Mouse (Mus musculus) T-helper 17 cell (primary cell): ENCODE measurements around the gene Gm49661.

Experiments used
- in situ Hi-C, 2 experiments: fragments of 300-600 bp; cut with MboI, MseI; formaldehyde crosslinking; loops; 1 replicate in 1 of 2; 2 replicates in 1 of 2; pipeline ENCODE4 v1.15.1; 2025; ENCODE audit warnings: high pct_unique_total_duplicates in 2 of 2

The Gm49661 gene

DNA sequence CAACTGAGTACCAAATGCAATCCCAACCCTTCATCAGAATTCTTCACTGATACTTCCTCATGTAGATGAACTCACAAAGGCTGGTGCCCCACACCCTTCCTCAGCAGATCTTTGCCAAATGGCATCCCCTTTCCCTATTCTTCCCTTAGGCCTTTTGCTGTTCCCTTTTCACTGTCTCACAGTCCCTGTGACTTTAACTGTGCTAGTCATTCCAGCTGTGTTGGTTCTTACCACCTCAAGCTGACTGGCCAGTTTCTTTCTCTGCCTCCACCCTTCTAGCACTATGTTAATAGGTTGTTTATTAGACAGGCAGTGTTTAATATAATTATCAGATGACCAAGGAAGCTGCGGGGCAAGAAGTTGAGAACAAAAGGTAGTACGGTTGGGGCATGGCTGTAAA lies 583 bp downstream of the Gm49661 start:
- in situ Hi-C loops, result no loop called here

DNA sequence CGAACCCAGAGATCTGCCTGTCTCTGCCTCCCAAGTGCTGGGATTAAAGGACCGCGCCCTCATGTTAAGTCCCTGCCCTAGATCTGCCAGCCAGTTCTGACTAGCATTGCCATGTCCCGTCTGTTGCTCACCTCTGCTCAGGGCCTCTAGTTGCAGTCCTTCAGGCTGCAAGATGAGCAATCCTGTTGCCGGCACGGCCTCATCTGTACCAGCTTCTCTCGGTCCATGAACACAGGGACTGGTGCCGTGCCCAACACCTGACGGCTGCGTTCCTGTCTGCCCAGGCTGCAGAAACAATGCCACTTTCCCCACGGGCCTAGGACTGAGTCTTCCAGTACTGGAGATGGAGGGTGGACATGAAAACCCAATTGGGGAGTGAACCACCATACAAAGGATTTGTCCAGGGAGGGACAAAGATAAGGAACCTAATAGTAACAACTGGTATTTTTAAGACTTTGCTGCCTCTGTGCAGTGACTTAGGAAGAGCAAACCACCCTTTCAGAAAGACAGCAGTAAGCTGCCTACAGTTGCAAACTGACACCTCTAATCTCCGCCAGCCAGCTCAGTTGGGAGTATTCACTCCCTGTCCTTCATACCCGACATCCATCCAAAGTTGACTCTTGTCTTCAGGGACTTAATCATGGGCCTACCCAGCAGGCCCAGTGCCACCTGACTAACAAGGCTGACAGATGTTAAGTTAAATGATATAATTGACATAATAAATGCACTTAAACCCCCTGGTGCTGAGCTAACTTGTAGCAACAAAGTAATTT lies 1.5 kb downstream of the Gm49661 start:
- in situ Hi-C loops, result no loop called here

DNA sequence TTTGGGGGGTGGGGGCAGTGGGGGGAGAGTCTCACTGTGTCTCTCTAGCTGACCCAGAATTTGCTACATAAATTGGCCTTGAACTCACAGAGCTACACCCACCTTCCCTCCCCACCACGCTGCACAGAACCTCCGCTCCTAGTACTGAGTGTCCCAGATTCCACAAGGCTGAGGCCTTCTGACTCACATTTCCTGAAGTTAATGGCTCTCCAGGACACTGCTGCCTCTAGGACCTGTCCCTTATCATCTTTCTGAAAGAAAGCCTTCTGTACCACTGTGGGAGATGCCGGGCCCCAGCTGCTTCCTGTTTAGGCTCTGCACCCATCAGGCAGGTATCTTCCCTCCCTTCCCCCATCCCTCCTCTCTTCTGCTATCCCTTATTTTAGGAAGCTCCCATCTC lies 2.6 kb downstream of the Gm49661 start:
- in situ Hi-C loops, result no loop called here

- in situ Hi-C loops, result no loop called here
Measured at GRCm38 (mm10) chr8:84965731-84966291, 3.4 kb downstream of the Gm49661 start.

DNA sequence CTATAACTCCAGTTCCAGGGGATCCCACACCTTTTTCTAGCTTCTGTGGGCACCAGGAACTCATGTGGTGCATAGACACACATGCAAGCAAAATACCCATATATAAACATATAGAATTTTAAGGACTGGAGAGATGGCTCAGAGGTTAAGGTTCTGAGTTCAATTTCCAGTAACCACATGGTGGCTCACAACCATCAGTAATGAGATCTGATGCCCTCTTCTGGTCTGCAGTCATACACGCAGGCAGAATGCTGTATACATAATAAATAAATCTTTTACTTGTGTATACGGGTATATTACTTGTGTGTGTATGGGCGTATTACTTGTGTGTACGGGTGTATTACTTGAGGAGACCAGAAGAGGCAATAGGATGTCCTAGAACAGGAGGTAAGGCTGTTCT lies 5.3 kb downstream of the Gm49661 start:
- in situ Hi-C loops, result no loop called here

DNA sequence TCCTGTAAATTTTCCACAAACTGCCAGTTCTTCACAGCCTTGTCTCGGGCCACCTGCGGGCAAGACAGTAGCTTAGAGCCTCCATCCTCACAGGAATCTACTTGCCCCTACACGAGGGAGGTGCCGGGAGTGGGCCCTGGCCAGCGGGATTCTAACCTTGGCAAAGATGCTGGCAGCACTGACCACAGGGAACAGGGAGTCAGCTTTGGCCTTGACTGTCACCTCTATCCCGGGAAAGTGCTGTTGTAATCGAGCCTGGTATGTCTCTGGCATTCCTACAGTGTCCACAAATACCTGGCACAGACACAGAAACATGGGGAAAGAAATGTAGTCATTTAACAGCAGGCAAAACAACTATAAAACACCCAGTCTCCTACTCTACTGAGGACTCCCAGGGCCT lies 9.4 kb downstream of the Gm49661 start:
- in situ Hi-C loops, result loop anchor here in 1 of 2 experiments (5.0 to 10.0 kb wide), 2 partner anchors 32 to 1355 kb away; partner anchors contain the start of genes Dnajb1, Hook2 and Tecr

DNA sequence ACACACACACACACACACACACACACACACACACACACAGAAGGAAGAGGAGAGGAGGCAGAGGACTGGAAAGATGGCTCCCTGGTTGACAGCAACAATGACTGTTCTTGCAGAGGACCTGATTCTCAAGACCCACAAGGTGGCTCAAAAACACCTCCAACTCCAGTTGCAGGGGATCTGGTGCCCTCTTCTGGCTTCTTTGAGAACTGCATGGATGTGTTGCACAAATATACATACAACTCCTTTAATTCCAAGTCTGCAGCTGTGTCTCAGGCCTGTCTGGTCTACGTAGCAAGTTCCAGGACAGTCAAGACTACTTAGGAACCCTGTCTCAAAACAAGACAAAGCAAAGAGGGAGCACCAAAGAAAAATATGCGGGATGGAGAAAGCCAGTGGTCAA lies 12.5 kb downstream of the Gm49661 start:
- in situ Hi-C loops, result loop anchor here in 1 of 2 experiments (5.0 to 10.0 kb wide), 2 partner anchors 36 to 1352 kb away; partner anchors contain the start of genes Dnajb1, Hook2 and Tecr

- in situ Hi-C loops, result loop anchor here in 1 of 2 experiments (10.0 kb wide), 1 partner anchor 1348 kb away; the partner anchor contains the start of genes Dnajb1 and Tecr
Measured at GRCm38 (mm10) chr8:84952612-84953255, 16.5 kb downstream of the Gm49661 start.

GRCm38 (mm10) chr8:84949753-84950152 lies 19.5 kb downstream of the Gm49661 start:
- in situ Hi-C loops, result loop anchor here in 1 of 2 experiments (10.0 kb wide), 1 partner anchor 1345 kb away; the partner anchor contains the start of genes Dnajb1 and Tecr

DNA sequence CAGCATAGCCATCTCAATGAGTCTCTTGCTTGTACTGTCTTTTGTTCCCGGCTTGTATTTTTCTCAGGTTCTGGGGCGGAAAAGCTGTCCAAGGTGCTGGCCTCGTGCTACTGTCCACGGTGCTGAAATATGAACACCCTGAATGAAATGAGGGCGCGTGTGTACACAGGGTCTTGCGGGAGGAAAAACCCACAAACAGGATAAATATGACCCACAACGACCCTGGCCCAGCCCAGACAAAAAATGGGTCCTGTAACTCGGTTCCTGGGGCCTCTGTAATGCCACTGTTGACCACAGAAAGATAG lies 22.0 kb downstream of the Gm49661 start:
- in situ Hi-C loops, result no loop called here

DNA sequence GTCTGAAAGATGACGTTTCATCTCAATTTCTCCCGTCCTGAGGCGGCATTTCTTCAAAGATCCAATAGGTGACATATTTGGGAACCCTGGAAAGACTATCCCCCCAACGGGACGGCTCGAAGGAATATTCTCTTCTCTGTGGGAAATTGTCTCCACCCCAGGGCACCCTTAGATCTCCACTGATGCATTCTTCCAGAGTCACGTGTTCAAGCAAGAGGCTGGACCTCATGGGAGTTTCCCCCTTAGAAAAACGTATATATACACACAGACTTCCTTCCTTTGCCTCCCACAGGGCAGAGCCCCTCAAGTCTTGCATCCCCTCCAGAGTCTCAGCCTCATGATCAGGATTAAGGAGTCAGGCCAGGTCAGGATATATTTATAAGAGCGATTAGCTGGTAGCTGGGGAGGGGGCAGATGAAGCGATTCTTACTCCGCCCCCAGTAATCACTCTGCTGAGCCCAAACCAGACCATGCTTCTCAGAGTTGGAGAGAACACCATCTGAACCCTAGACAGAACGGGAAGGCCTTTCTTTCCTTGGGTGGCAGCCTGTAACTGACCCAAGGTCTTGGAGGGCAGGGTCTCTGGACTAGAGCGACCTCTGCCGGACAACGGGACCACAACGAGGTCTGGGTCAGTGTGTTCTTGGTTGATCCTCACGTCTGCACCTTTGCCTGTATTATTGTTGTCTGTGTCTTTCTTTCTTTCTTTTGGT lies 22.5 kb downstream of the Gm49661 start, which contains the start of gene Rtbdn:
Rtbdn (plus strand) TSS at position 464 of the 713 bp plus-strand sequence.
- in situ Hi-C loops, result no loop called here

DNA sequence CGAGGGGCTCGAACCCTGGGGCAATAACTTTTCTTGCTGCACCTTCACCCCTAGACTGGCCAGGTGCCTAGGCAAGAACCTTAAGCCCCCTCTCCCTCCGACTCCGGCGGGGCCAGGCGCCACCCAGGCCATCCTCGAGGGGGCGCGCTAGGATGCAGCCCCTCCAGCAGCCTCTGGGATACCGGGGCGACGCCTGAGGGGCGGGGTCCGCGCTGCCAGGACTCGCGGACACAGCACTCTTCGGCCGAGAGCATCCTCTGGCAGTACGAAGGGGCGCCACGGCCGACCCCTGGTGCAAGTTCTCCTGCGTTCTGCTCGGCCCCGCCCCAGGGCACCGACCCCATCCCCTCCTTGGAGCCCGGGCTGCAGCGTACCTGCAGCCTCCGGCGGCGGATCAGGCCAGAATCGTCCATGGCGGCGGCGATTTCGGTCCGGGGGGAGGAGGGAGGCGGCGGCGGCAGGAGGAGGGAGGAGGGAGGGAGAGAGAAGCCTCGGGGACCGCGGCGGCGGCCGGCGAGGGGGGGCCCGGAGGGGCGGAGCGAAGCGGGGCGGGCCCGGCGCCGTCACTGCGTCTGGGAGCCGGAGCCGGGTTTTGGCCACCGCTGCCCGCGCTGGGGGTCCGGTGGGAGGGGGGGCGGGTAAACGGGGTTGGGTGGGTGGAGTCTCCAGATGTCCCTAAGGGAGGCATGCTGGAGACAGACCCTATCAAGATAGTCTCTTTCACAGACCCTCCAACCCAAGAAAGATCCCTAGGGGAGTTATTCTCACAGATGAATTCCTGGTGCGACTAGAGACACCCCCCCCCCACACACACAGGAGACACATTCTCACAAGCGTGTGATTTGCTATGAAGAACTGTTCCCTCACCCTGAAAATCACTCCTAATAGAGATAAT lies 23.4 kb downstream of the Gm49661 start:
- in situ Hi-C loops, result no loop called here

DNA sequence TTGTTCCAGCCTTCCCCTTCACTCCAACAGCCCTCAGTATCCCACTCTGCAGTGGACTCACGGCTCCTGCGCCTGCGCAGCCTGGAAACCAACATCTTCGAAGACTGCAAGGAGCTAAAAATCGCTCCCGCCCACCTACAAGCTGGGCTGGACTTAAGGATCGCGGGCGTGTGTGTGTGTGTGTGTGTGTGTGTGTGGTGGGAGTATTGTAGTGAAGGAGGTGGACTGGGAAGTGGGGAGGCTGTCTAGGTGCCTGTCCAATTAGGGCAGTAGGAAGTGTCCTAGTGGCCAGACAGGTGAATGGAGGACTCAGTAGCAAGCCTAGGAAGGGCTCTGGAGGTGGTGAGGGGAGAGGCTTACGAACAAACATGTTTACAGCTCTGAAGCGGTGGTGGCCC lies 24.0 kb downstream of the Gm49661 start:
- in situ Hi-C loops, result no loop called here

- in situ Hi-C loops, result no loop called here
Measured at GRCm38 (mm10) chr8:84944478-84945160, 24.6 kb downstream of the Gm49661 start.

GRCm38 (mm10) chr8:84943699-84944098 lies 25.5 kb downstream of the Gm49661 start:
- in situ Hi-C loops, result no loop called here

GRCm38 (mm10) chr8:84937620-84938485 lies 31.4 kb downstream of the Gm49661 start:
- in situ Hi-C loops, result no loop called here

- in situ Hi-C loops, result no loop called here
Measured at GRCm38 (mm10) chr8:84936962-84937546, 32.2 kb downstream of the Gm49661 start, which contains the start of gene Mast1. Gene Mast1, minus strand, starts transcription at chr8:84937359.

GRCm38 (mm10) chr8:84936041-84936961 lies 32.9 kb downstream of the Gm49661 start:
- in situ Hi-C loops, result no loop called here
